Mouse (Mus musculus): ENCODE measurements around the gene Cpa1. TPM values are rescaled to one million over a fixed set of nuclear protein-coding genes. Genes with fewer than 3 reads are reported as not detected.

The Cpa1 gene
- polyA plus RNA-seq (2012; rRNA removed), result 0.84 and 879 TPM in 2 replicates

GRCm38 (mm10) chr6:30638674-30639268, at the start of gene Cpa1:
Gene Cpa1, plus strand, starts transcription at chr6:30639218.

GRCm38 (mm10) chr6:30610710-30611109, 28.3 kb upstream of the Cpa1 start, which contains the start of gene Cpa5:
Gene Cpa5, plus strand, starts transcription at chr6:30611010.

GRCm38 (mm10) chr6:30693350-30693991, 54.5 kb downstream of the Cpa1 start, which contains the start of gene Cep41:
Gene Cep41, minus strand, starts transcription at chr6:30693749.

Other genes starting within 250 kb of the Cpa1 start
- 5.5 and 8.5 TPM in 2 replicates for gene Zc3hc1, start 248.2 kb upstream of the Cpa1 start, polyA plus RNA-seq (2012; rRNA removed)
- gene Klhdc10, start 237.3 kb upstream of the Cpa1 start, polyA plus RNA-seq (2012; rRNA removed), result 13.1 and 14.3 TPM in 2 replicates
- gene Tmem209, start 129.4 kb upstream of the Cpa1 start, polyA plus RNA-seq (2012; rRNA removed), result 20.8 and 23.2 TPM in 2 replicates
- gene Ssmem1, start 129.4 kb upstream of the Cpa1 start, polyA plus RNA-seq (2012; rRNA removed), result not detected in 2 replicates
- 1.7 and 79.8 TPM in 2 replicates for gene Cpa2, start 97.6 kb upstream of the Cpa1 start, polyA plus RNA-seq (2012; rRNA removed)
- gene Cpa4, start 70.8 kb upstream of the Cpa1 start, polyA plus RNA-seq (2012; rRNA removed), result 0.05 TPM in 1 of 2 replicates, not detected in the other
- not detected in 2 replicates for gene Cpa5, start 28.2 kb upstream of the Cpa1 start, polyA plus RNA-seq (2012; rRNA removed)
- 2.0 and 2.4 TPM in 2 replicates for gene Cep41, start 54.5 kb downstream of the Cpa1 start, polyA plus RNA-seq (2012; rRNA removed)
- gene Mest, start 84.3 kb downstream of the Cpa1 start, polyA plus RNA-seq (2012; rRNA removed), result 24.3 and 35.4 TPM in 2 replicates

Measured in colon, adult 2 months (tissue).